Mouse (Mus musculus) lung, postnatal 0 days (tissue): ENCODE data around the gene Dpp9. TPM values are rescaled to one million over a fixed set of nuclear protein-coding genes. Genes with fewer than 3 reads are reported as not detected.

Source experiments
- ATAC-seq: fragments of 200-750 bp; cut with Nextera tagmentation; 2 replicates; pipeline ENCODE4 v1.8.0; 2017; ENCODE audit warnings: moderate library complexity
- DNase-seq: peaks from one replicate; pipeline ENCODE4 v3.0.0-alpha.2; 2016; ENCODE audit warnings: low spot score
- H3K27ac ChIP-seq: fragments of 300-500 bp; sonication (generic); 2 replicates; pipeline ENCODE4 v1.5.1; 2014; ENCODE audit warnings: antibody characterized with exemption, mild to moderate bottlenecking, low read length, mixed read lengths
- H3K27me3 ChIP-seq: fragments of 300-500 bp; sonication (generic); replicated peaks from 2 replicates; pipeline ENCODE4 v1.6.1; 2014; ENCODE audit warnings: low read length, mixed read lengths; ENCODE audit not compliant: insufficient read depth
- H3K36me3 ChIP-seq: fragments of 300-500 bp; sonication (generic); 2 replicates; pipeline ENCODE4 v1.6.1; 2014; ENCODE audit warnings: low read length, mixed read lengths; ENCODE audit not compliant: insufficient read depth
- H3K4me1 ChIP-seq: fragments of 300-500 bp; sonication (generic); 2 replicates; pipeline ENCODE4 v1.6.1; 2014; ENCODE audit warnings: antibody characterized with exemption, low read depth, low read length, mixed read lengths; ENCODE audit not compliant: insufficient read depth
- H3K4me2 ChIP-seq: fragments of 300-500 bp; sonication (generic); replicated peaks from 2 replicates; pipeline ENCODE4 v1.6.1; 2014; ENCODE audit warnings: low read depth, mild to moderate bottlenecking, low read length, moderate library complexity, mixed read lengths
- H3K4me3 ChIP-seq: fragments of 300-500 bp; sonication (generic); 2 replicates; pipeline ENCODE4 v1.5.1; 2014; ENCODE audit warnings: low read depth, low read length
- H3K9ac ChIP-seq: fragments of 300-500 bp; sonication (generic); replicated peaks from 2 replicates; pipeline ENCODE4 v1.6.1; 2014; ENCODE audit warnings: low read depth, mild to moderate bottlenecking
- H3K9me3 ChIP-seq: fragments of 300-500 bp; sonication (generic); 2 replicates; pipeline ENCODE4 v1.6.1; 2016; ENCODE audit warnings: low read length, mixed read lengths
- CTCF ChIP-seq: IDR thresholded peaks from 2 replicates; pipeline ENCODE4 v1.5.1; 2016; ENCODE audit warnings: antibody characterized with exemption, mild to moderate bottlenecking
- EP300 ChIP-seq: IDR thresholded peaks from 2 replicates; pipeline ENCODE4 v1.6.1; 2016; ENCODE audit warnings: antibody characterized with exemption, mild to moderate bottlenecking, control low read depth
- WGBS: fragments of 180-500 bp; shearing (Covaris S2); extraction: QIAGEN DNeasy Blood & Tissue Kit; methylation state at CpG from one replicate; pipeline ENCODE4 v1.1.7; 2014; 5-methylcytosine and 5-hydroxymethylcytosine counted together
- polyA plus RNA-seq: library from polyadenylated mRNA; unstranded; fragments of >200 nt; fragmentation: Nextera tagmentation; extraction: Ambion mirVana; gene quantifications from 2 replicates; pipeline ENCODE4 v1.2.1, GENCODE M21; 2015

The Dpp9 gene
- polyA plus RNA-seq, 1 experiment from 2014 or later = 25.7 TPM

DNA sequence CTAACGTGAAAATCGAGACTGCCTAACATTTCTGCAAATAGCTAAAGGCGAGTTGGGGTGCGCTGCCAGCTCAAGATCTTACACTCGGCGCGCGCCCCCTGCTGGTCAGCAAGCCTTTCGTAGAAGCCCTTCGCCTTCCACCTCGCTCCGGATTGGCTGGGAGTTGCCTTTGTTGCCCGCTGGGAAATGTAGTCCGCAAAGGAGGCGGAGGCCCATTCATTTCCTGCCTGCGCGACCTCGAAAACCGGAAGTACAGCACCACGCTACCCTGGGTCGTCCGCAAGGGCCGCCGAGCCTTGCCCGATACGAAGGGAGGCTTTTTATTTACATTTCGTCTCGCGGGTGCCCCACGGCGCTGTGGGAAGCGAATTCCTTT, 37.1 kb upstream of the Dpp9 start:
- H3K9ac ChIP-seq = no peak overlapping the region
- peak; percentile 100 for DNase-seq
- no peak for TF ChIP-seq EP300
- TF ChIP-seq CTCF = peak; percentile 98
- H3K27me3 ChIP-seq = no peaks in the 10 kb centered on the region
- peak; percentile 93 for ATAC-seq
- H3K27ac ChIP-seq = peak overlapping the region; percentile 96
- peak overlapping the region; percentile 90 for H3K4me2 ChIP-seq
- WGBS = under 1% methylated on average over 32 of the region's 32 CpGs
- H3K4me3 ChIP-seq = peak overlapping the region; percentile 61
- H3K36me3 ChIP-seq = peaks cover 13% of the 10 kb centered on the region
- no peaks in the 10 kb centered on the region for H3K9me3 ChIP-seq
- peaks cover 3% of the 10 kb centered on the region; the same call in 1 of the 2 replicates for H3K4me1 ChIP-seq

GRCm38 (mm10) chr17:56255429-56255828, 36.7 kb upstream of the Dpp9 start:
- Histone ChIP-seq H3K27me3 (no peaks in the 10 kb centered on the region), H3K9me3 (no peaks in the 10 kb centered on the region), H3K9ac (no peak overlapping the region), H3K4me1 (peaks cover 3% of the 10 kb centered on the region; the same call in 1 of the 2 replicates), H3K4me3 (no peak overlapping the region), H3K36me3 (peaks cover 12% of the 10 kb centered on the region), H3K27ac (no peak overlapping the region), H3K4me2 (0 out of 2 replicates have a peak overlapping the region, but pooled peaks have one; percentile 8)
- no peak for TF ChIP-seq EP300
- TF ChIP-seq CTCF = no peak
- WGBS = 15% methylated on average over 9 of the region's 9 CpGs
- no peak for DNase-seq
- no peak for ATAC-seq

GRCm38 (mm10) chr17:56254695-56255094, 36.0 kb upstream of the Dpp9 start:
- H3K27me3 ChIP-seq = no peaks in the 10 kb centered on the region
- no peaks in the 10 kb centered on the region for H3K9me3 ChIP-seq
- ATAC-seq (no peak), DNase-seq (no peak)
- H3K36me3 ChIP-seq = peaks cover 5% of the 10 kb centered on the region; the same call in 1 of the 2 replicates
- H3K27ac ChIP-seq = no peak overlapping the region
- 75% methylated on average over 4 of the region's 4 CpGs for WGBS
- no peak overlapping the region for H3K4me2 ChIP-seq
- no peak overlapping the region for H3K4me3 ChIP-seq
- peaks cover 3% of the 10 kb centered on the region; the same call in 1 of the 2 replicates for H3K4me1 ChIP-seq
- TF ChIP-seq CTCF (no peak), EP300 (no peak)
- H3K9ac ChIP-seq = no peak overlapping the region

DNA sequence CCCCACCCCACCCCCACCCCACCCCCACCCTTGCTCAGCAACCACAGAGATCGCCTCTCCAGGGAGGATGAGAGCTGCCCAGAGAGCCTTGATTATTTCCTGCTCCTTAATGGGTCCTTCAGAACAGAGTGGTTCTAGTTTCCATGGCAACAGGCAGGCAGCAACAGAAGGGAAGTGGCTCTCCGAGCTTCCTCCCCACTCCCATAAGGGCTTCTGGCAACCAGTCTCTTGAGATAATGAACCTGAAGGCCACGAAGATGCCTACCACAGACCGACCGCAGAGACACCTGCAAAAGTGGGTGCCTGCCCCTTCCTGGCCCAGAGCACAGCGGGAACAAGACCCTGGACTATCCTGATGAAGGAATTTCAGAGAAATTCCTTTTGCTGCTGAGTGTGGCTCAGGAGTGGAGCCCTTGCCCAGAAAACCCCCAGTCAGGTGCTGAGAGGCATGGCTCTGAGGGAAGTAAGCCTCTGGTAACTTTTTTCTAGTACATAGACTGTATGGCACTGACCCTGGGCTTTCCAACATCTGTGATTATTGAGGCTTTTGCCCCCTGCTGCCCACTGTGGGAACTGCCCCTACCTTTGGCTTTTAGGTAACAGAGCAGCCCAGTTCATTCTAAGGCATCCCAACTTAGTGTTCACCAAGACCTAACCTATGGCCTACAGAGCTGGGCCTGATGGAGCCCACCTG, 32.6 kb upstream of the Dpp9 start:
- peak overlapping the region; percentile 22 for H3K27ac ChIP-seq
- peak; percentile 65 for ATAC-seq
- 14% methylated on average over 6 of the region's 6 CpGs for WGBS
- H3K4me2 ChIP-seq = no peak overlapping the region
- no peaks in the 10 kb centered on the region for H3K36me3 ChIP-seq
- no peak overlapping the region for H3K4me3 ChIP-seq
- no peaks in the 10 kb centered on the region for H3K9me3 ChIP-seq
- H3K27me3 ChIP-seq = no peaks in the 10 kb centered on the region
- H3K9ac ChIP-seq = no peak overlapping the region
- no peaks in the 10 kb centered on the region for H3K4me1 ChIP-seq
- peak; percentile 92 for DNase-seq
- peak; percentile 79 for TF ChIP-seq CTCF
- no peak for TF ChIP-seq EP300

- no peak overlapping the region for H3K4me3 ChIP-seq
- H3K9ac ChIP-seq = no peak overlapping the region
- no peak for ATAC-seq
- H3K27ac ChIP-seq = no peak overlapping the region
- WGBS = 60% methylated on average over 7 of the region's 7 CpGs
- H3K4me2 ChIP-seq = no peak overlapping the region
- H3K9me3 ChIP-seq = no peaks in the 10 kb centered on the region
- H3K27me3 ChIP-seq = no peaks in the 10 kb centered on the region
- H3K4me1 ChIP-seq = no peaks in the 10 kb centered on the region
- TF ChIP-seq CTCF (no peak), EP300 (no peak)
- no peak for DNase-seq
- H3K36me3 ChIP-seq = no peaks in the 10 kb centered on the region
Observed at GRCm38 (mm10) chr17:56245608-56246007, 26.9 kb upstream of the Dpp9 start.

DNA sequence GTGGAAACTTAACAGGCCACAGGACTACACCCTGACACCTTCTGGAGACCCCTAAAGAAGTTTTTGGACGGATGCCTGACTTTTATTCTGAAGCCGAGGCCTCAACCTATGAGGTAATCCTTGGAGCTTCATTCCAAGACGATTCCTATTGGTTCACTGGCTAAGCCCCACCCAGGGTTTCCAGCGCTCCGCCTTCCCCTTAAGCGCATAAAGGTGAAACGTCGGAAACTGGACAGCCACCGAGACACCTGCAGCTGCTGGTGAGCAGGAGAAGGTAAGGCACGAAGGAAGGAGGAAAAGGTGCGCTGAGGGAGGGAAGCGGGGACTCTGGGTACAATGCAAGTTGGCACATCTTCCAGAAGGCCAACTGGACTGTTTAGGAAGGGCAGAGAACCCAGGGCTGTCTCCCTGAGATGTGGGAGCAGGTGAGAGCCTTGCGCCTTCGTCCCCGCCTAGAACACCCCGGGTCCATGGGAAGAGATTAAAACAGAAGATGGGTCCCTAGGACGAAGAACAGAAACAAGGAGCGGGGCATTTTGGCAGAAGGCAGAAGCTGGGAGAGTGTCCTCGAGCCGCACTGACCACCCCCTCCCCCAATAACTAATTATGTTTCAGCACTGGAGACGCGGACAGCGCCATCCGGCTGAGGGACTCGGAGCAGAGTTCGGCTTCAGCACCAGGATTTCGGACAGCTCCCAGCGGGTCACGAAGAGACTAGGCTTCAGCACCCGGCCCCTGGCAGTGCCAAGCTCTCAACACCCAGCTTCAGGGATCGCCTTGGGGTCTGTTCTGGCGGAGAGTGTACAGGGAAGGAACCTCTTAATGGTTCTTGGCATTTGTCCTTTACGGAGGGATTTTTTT, 23.1 kb upstream of the Dpp9 start:
- Histone ChIP-seq H3K27me3 (no peaks in the 10 kb centered on the region), H3K4me2 (no peak overlapping the region), H3K36me3 (no peaks in the 10 kb centered on the region), H3K9me3 (no peaks in the 10 kb centered on the region), H3K4me1 (no peaks in the 10 kb centered on the region), H3K4me3 (no peak overlapping the region), H3K9ac (no peak overlapping the region), H3K27ac (no peak overlapping the region)
- WGBS = 2% methylated on average over 33 of the region's 33 CpGs
- DNase-seq = peak; percentile 91
- TF ChIP-seq EP300 = no peak
- peak; percentile 40; the same call in 1 of the 2 replicates for TF ChIP-seq CTCF
- ATAC-seq = peak; percentile 87
